Mouse (Mus musculus): ENCODE results near the gene Rpl7l1. TPM values are rescaled to one million over a fixed set of nuclear protein-coding genes. Genes with fewer than 3 reads are reported as not detected.

The Rpl7l1 gene
- polyA plus RNA-seq, 1 experiment from 2014 or later: 74.7 TPM

DNA sequence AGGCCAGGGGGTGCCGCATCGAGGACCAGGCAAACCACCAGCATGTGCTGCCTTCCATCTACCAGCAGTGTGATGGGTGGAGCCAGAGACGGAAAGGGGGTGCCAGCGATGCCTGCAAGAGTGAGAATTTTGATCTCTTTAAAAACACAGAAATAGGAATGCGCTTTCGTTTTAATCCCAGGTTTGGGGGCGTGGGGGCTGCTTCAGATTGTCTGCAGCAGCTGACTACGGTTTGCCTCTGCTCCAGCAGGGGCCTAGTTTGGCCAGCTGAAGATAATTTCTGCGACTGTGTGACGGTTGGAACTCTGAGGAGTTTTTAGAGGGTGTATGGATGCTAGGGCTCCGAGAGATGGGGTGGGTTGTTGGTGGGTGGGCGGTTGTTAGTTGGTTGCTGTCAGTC, 23.7 kb downstream of the Rpl7l1 start:
- 74% methylated on average over 12 of the region's 12 CpGs for WGBS (ENCODE audit: insufficient replicate concordance)
- no peak overlapping the region for H3K4me2 ChIP-seq
- H3K9ac ChIP-seq: no peak overlapping the region
- no peak overlapping the region for H3K4me3 ChIP-seq (replicated peaks)
- 0 out of 2 replicates have a peak, but pooled peaks cover 8% of the 10 kb centered on the region for H3K27me3 ChIP-seq
- no peaks in the 10 kb centered on the region for H3K4me1 ChIP-seq (replicated peaks)
- no peak overlapping the region for H3K27ac ChIP-seq (replicated peaks)
- H3K36me3 ChIP-seq (replicated peaks): no peaks in the 10 kb centered on the region
- ATAC-seq (ENCODE audit: insufficient read depth): no peak
- no peaks in the 10 kb centered on the region for H3K9me3 ChIP-seq (replicated peaks)

DNA sequence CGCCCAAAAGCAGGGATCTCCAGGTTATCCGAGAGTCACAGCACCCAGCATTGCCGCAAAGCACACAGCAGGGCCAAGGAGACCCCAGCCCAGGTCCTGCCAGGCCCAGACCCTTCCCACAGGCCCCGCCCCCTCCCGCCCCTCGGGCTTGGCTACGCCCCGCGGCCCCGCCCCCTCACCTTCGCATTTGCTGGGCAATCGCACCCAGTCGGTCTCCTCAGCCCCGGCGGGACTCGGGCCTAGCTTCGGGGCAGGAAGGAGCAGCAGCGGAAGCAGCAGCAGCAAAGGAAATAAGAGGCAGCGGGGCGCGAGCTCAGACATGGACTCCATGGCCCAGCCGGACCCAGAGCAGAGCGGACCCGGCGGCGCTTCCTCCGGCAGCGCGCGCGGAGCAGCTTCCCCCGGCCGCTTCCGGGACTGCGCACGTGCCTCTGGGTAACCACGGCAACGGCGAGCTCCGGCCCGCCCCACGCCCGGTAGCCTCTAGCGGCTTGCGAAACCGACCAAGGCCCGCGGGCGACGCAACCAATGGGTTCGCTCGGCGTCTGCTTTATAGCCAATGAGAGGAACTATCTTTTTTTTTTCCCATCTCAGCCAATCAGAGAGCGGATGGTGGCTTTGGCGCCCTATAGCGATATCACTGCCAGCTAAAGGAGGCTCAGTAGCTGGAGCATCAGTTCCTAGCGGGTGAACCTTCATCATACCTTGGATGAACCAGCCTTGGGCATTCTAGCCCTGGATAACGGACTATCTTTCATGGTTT, 30.5 kb downstream of the Rpl7l1 start, which contains the start of gene Cnpy3:
TSS of gene Cnpy3 (minus strand) at position 421 of the 763 bp plus-strand sequence.
- under 1% methylated on average over 58 of the region's 58 CpGs for WGBS (ENCODE audit: insufficient replicate concordance)
- Histone ChIP-seq H3K4me3 (replicated peaks) (peak within 1 kb of the TSS; percentile 91), H3K9ac (peak within 1 kb of the TSS; percentile 68), H3K36me3 (replicated peaks) (peaks cover 4% of the 10 kb centered on the region; the same call in 1 of the 2 replicates), H3K27me3 (0 out of 2 replicates have a peak, but pooled peaks cover 7% of the 10 kb centered on the region), H3K27ac (replicated peaks) (peak within 1 kb of the TSS; percentile 87), H3K4me1 (replicated peaks) (peaks cover 40% of the 10 kb centered on the region), H3K9me3 (replicated peaks) (no peaks in the 10 kb centered on the region), H3K4me2 (peak within 1 kb of the TSS; percentile 97)
- peak; percentile 99 for ATAC-seq (ENCODE audit: insufficient read depth)

DNA sequence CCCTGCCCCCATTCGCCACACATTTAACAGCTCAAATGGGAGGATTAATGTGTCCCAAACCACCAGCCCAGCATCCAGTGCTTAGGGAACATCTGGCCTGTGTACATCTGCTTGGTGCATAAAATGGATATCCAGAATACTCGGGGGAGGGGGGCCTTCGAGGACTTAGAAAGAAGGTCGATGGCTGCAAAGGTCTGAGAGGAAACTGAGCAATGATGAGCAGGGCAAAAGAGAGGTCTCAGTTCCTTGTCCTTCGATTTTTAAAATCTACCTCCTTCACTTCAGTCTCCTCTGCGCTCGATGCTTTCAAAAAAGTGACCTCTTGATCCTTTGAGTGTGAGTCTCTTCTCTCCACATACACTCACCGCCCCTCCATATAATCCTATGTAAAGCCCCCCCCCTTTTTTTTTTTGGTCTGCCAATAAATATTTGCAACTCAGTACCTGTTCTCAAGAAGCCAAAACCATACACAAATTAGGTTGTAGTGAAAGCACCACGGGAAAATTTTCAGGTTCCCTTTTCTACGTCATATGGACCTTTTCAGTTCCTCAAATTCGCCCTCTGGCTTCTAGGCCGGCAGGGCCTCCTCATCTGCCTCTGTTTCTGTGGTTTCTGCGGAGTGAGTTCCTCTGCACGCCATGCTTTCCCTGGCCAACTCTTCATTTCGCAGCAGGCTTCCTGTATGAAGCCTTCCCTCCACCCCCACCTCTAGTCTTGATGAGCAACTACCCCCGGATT, 31.2 kb downstream of the Rpl7l1 start:
- Histone ChIP-seq H3K4me3 (replicated peaks) (peak overlapping the region; percentile 91), H3K9ac (peak overlapping the region; percentile 68), H3K36me3 (replicated peaks) (peaks cover 11% of the 10 kb centered on the region), H3K9me3 (replicated peaks) (no peaks in the 10 kb centered on the region), H3K27ac (replicated peaks) (peak overlapping the region; percentile 87), H3K4me1 (replicated peaks) (peaks cover 40% of the 10 kb centered on the region), H3K4me2 (peak overlapping the region; percentile 97), H3K27me3 (0 out of 2 replicates have a peak, but pooled peaks cover 2% of the 10 kb centered on the region)
- ATAC-seq (ENCODE audit: insufficient read depth): peak; percentile 20; the same call in 1 of the 2 replicates
- 11% methylated on average over 16 of the region's 16 CpGs for WGBS (ENCODE audit: insufficient replicate concordance)

DNA sequence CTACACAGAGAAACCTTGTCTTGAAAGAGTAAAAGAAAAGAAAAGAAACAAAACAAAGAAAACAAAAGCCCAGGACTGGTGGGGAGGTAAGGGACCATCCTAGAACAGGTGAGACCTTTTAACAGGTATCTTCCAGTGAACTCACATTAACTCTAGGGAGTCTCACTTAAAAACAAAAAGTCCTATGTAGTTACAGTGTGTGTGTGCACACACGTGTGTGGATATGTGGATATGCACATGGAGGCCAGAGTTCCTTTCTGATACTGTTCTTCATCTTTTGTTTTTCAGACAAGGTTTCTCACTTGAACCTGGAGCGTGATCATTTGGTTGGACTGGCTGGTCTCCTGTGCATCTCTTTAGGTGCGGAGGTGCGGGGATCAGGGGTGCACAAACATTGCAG, 31.9 kb downstream of the Rpl7l1 start:
- Histone ChIP-seq H3K4me1 (replicated peaks) (peaks cover 40% of the 10 kb centered on the region), H3K9me3 (replicated peaks) (no peaks in the 10 kb centered on the region), H3K4me3 (replicated peaks) (peak overlapping the region; percentile 91), H3K4me2 (peak overlapping the region; percentile 97), H3K36me3 (replicated peaks) (peaks cover 18% of the 10 kb centered on the region), H3K9ac (peak overlapping the region; percentile 68; the same call in 1 of the 2 replicates), H3K27me3 (no peaks in the 10 kb centered on the region), H3K27ac (replicated peaks) (peak overlapping the region; percentile 87)
- 68% methylated on average over 4 of the region's 4 CpGs for WGBS (ENCODE audit: insufficient replicate concordance)
- ATAC-seq (ENCODE audit: insufficient read depth): no peak

DNA sequence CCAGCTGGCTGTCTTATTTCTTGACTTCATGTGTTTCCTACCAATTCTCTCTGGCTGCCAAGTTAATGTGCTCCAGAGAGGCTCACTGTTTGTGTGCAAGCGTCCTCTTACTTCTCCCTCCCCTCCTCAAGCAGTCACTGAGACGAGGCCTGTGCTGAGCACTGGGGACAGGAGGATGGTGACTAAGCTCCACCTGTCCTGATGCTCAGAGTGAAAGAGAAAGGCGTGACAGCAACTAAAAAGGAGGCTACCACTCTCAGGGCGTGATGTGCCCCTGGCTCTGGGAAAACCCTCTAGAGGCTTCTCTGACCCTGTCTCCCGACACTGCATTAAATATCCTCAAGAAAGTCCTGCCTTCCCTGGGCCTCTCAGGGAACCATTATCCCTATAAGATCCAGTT, 33.2 kb downstream of the Rpl7l1 start:
- Histone ChIP-seq H3K9me3 (replicated peaks) (no peaks in the 10 kb centered on the region), H3K4me3 (replicated peaks) (no peak overlapping the region), H3K4me1 (replicated peaks) (peaks cover 40% of the 10 kb centered on the region), H3K4me2 (no peak overlapping the region), H3K27ac (replicated peaks) (no peak overlapping the region), H3K27me3 (no peaks in the 10 kb centered on the region), H3K9ac (no peak overlapping the region), H3K36me3 (replicated peaks) (peaks cover 21% of the 10 kb centered on the region)
- no peak for ATAC-seq (ENCODE audit: insufficient read depth)
- 70% methylated on average over 5 of the region's 5 CpGs for WGBS (ENCODE audit: insufficient replicate concordance)

DNA sequence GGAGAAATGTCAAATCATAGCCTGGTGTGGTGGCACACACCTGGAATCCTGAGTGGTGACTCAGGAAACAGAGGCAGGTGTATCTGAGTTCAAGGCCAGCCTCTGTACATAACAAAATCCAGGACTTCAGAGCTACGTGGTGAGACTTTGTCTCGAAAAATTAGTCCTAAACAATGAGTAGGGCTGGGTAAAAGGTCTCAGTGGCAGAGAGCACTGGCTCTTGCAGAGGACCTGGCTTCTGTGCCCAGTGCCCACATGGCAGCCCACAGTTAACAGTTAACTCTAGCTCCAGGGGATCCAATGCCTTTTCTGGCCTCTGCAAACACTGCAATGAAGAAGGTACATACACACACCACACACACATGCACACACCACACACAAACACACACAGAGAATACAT, 34.7 kb downstream of the Rpl7l1 start:
- Histone ChIP-seq H3K27me3 (no peaks in the 10 kb centered on the region), H3K9ac (no peak overlapping the region), H3K27ac (replicated peaks) (no peak overlapping the region), H3K4me3 (replicated peaks) (no peak overlapping the region), H3K36me3 (replicated peaks) (peaks cover 36% of the 10 kb centered on the region), H3K4me2 (no peak overlapping the region), H3K9me3 (replicated peaks) (no peaks in the 10 kb centered on the region), H3K4me1 (replicated peaks) (peaks cover 39% of the 10 kb centered on the region)
- 66% methylated on average over 2 of the region's 2 CpGs for WGBS (ENCODE audit: insufficient replicate concordance)
- ATAC-seq (ENCODE audit: insufficient read depth): no peak

DNA sequence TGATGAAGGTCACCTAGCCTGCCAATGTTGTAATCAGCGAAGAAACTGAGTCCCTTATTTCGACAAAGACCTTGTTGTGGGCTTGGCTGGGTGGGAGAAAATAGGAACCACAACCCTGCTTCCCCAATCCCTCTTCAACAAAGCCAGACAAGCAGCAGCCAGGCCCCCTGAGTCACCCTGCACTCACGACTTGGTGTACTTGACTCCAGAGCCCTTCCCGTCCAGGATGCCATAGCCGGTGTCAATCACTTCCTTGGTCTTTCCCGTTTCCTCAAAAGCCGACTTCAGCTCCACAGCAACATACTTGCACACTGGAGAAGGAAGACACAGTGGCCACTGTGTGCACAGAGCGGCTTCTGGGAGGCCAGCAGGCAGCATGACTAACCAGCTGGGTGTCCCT, 35.2 kb downstream of the Rpl7l1 start:
- WGBS (ENCODE audit: insufficient replicate concordance): 63% methylated on average over 8 of the region's 8 CpGs
- Histone ChIP-seq H3K27ac (replicated peaks) (no peak overlapping the region), H3K27me3 (no peaks in the 10 kb centered on the region), H3K4me3 (replicated peaks) (no peak overlapping the region), H3K9me3 (replicated peaks) (no peaks in the 10 kb centered on the region), H3K4me2 (no peak overlapping the region), H3K36me3 (replicated peaks) (peaks cover 42% of the 10 kb centered on the region), H3K9ac (no peak overlapping the region), H3K4me1 (replicated peaks) (peaks cover 33% of the 10 kb centered on the region)
- no peak for ATAC-seq (ENCODE audit: insufficient read depth)

DNA sequence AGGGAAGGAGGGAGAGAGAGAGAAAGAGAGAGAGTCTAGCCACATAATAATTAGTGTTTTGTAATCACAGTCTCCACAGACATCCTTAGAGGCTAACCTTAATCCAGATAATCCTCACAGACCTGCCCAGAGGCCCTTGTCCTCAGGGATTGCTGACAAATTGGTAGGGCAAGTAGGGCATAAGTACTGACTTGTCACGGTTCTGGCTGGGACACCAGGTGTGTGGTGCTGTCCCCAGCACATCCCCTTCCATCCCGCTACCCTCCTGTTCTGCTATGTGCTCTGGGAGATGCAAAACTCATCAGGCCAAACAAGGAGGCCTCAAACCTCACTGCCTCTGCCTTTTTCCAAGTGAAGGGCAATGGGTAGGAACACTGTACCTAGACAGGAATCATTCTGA, 37.0 kb downstream of the Rpl7l1 start:
- Histone ChIP-seq H3K27ac (replicated peaks) (no peak overlapping the region), H3K4me2 (no peak overlapping the region), H3K27me3 (no peaks in the 10 kb centered on the region), H3K36me3 (replicated peaks) (peaks cover 51% of the 10 kb centered on the region), H3K4me1 (replicated peaks) (peaks cover 25% of the 10 kb centered on the region), H3K9me3 (replicated peaks) (no peaks in the 10 kb centered on the region), H3K4me3 (replicated peaks) (no peak overlapping the region), H3K9ac (no peak overlapping the region)
- no peak for ATAC-seq (ENCODE audit: insufficient read depth)
- WGBS (ENCODE audit: insufficient replicate concordance): 83% methylated on average over 2 of the region's 2 CpGs

DNA sequence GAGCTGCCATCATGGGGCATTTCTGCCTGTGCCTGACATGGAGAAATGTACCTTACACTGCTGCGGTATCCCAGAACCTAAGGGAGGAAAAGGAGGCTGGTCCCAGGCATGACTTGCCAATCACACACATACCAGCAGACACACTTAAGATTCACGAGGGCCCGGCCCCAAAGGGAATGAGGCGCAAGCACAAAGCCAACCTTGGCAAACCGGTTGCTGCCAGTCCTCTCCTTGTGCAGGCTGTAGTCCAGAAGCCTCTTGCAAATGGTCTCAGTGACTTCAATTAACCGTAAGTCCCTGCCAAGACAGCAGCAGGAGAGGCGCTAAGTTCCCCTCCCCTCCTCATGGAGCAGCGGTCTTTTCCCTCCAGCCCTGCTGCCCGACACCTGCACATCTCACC, 39.5 kb downstream of the Rpl7l1 start:
- ATAC-seq (ENCODE audit: insufficient read depth): no peak
- H3K4me1 ChIP-seq (replicated peaks): peaks cover 10% of the 10 kb centered on the region
- 89% methylated on average over 9 of the region's 9 CpGs for WGBS (ENCODE audit: insufficient replicate concordance)
- H3K9me3 ChIP-seq (replicated peaks): no peaks in the 10 kb centered on the region
- no peak overlapping the region for H3K27ac ChIP-seq (replicated peaks)
- H3K4me3 ChIP-seq (replicated peaks): no peak overlapping the region
- H3K4me2 ChIP-seq: no peak overlapping the region
- peaks cover 58% of the 10 kb centered on the region for H3K36me3 ChIP-seq (replicated peaks)
- no peaks in the 10 kb centered on the region for H3K27me3 ChIP-seq
- H3K9ac ChIP-seq: no peak overlapping the region

DNA sequence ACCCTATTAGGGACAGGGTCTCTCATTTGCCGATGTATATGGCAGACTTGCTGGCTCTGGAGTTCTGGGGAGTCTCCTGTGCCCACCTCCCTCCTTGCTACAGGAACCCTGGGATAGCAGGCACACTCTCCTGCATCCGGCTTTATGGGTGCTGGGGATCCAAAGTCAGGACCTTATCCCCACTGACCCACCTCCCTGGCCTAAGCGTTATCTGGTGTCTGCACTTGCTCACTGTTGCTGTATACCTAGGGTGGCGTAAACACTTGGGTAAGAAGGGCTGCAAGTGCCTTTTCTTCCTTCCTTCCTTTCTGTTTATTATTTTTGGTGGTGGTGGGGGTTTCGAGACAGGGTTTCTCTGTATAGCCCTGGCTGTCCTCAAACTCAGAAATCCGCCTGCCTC, 41.2 kb downstream of the Rpl7l1 start:
- no peak overlapping the region for H3K9ac ChIP-seq

DNA sequence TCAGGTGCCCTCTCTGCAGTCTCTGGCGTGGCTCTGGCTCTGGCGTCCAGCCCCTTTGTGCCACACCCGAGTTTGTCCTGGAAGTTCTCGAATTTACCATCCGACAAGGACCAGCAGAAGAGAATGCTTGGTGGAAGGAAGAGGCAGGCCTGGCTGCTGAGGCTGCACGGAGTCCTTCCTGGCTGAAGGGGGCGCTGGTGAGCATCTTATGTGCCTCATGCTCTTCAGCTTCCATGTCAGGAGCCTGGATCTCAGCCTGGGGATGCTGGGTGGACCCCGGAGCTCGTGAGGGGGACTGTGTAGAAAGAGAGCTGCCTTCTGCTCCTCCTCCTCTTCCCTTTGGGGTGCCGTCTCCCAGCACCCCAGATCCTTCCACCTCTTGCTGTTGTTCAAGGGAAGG, 46.3 kb downstream of the Rpl7l1 start:
- H3K9me3 ChIP-seq (replicated peaks): no peaks in the 10 kb centered on the region
- H3K36me3 ChIP-seq (replicated peaks): peaks cover 17% of the 10 kb centered on the region; the same call in 1 of the 2 replicates
- H3K4me1 ChIP-seq (replicated peaks): peaks cover 23% of the 10 kb centered on the region
- no peak for ATAC-seq (ENCODE audit: insufficient read depth)
- peak overlapping the region; percentile 71 for H3K27ac ChIP-seq (replicated peaks)
- no peak overlapping the region for H3K4me2 ChIP-seq
- H3K4me3 ChIP-seq (replicated peaks): no peak overlapping the region
- H3K9ac ChIP-seq: no peak overlapping the region
- no peaks in the 10 kb centered on the region for H3K27me3 ChIP-seq
- WGBS (ENCODE audit: insufficient replicate concordance): 47% methylated on average over 10 of the region's 10 CpGs

More for the DNA sequence above, 41.2 kb downstream of the Rpl7l1 start:
- H3K27ac ChIP-seq (replicated peaks): 0 out of 2 replicates have a peak overlapping the region, but pooled peaks have one; percentile 38
- peaks cover 48% of the 10 kb centered on the region for H3K36me3 ChIP-seq (replicated peaks)
- no peaks in the 10 kb centered on the region for H3K27me3 ChIP-seq
- H3K4me3 ChIP-seq (replicated peaks): no peak overlapping the region
- H3K9me3 ChIP-seq (replicated peaks): no peaks in the 10 kb centered on the region
- H3K4me1 ChIP-seq (replicated peaks): peaks cover 11% of the 10 kb centered on the region
- no peak overlapping the region for H3K4me2 ChIP-seq
- WGBS (ENCODE audit: insufficient replicate concordance): 69% methylated on average over 6 of the region's 6 CpGs
- peak; percentile 58; the same call in 1 of the 2 replicates for ATAC-seq (ENCODE audit: insufficient read depth)

All from liver, embryonic 15.5 days (tissue).